Mouse (Mus musculus): Measurements from ENCODE around the gene Smdt1. TPM values are rescaled to one million over a fixed set of nuclear protein-coding genes. Genes with fewer than 3 reads are reported as not detected.

The Smdt1 gene
- polyA plus RNA-seq, 1 experiment = 394 TPM

Other genes with a start within 250 kb of the Smdt1 start
- 5.6 and 6.9 TPM in 2 replicates for gene Ccdc134, start 211.0 kb upstream of the Smdt1 start, polyA plus RNA-seq (2012; rRNA removed)
- 144 and 240 TPM in 2 replicates for gene Srebf2, start 191.8 kb upstream of the Smdt1 start, polyA plus RNA-seq (2012; rRNA removed)
- 0.38 and 2.6 TPM in 2 replicates for gene Shisa8, start 126.1 kb upstream of the Smdt1 start, polyA plus RNA-seq (2012; rRNA removed)
- gene Tnfrsf13c, start 114.6 kb upstream of the Smdt1 start, polyA plus RNA-seq (2012; rRNA removed) = 6.3 and 14.1 TPM in 2 replicates
- gene Cenpm, start 94.2 kb upstream of the Smdt1 start, polyA plus RNA-seq (2012; rRNA removed) = 5.8 and 16.4 TPM in 2 replicates
- gene 1500009C09Rik, start 86.6 kb upstream of the Smdt1 start, polyA plus RNA-seq (2012; rRNA removed) = 0.19 and 0.37 TPM in 2 replicates
- 0.24 and 0.52 TPM in 2 replicates for gene Sept3, start 64.1 kb upstream of the Smdt1 start, polyA plus RNA-seq (2012; rRNA removed)
- not detected in 2 replicates for gene Wbp2nl, start 40.0 kb upstream of the Smdt1 start, polyA plus RNA-seq (2012; rRNA removed)
- gene Naga, start within 50 bp of the Smdt1 start, polyA plus RNA-seq (2012; rRNA removed) = 83.2 and 196 TPM in 2 replicates
- gene Pheta2, start within 50 bp of the Smdt1 start, polyA plus RNA-seq (2012; rRNA removed) = 0.42 and 0.56 TPM in 2 replicates
- 410 and 669 TPM in 2 replicates for gene Ndufa6, start 15.4 kb downstream of the Smdt1 start, polyA plus RNA-seq (2012; rRNA removed)
- gene Cyp2d22, start 41.3 kb downstream of the Smdt1 start, polyA plus RNA-seq (2012; rRNA removed) = 18.5 and 67.5 TPM in 2 replicates
- not detected in 2 replicates for gene Cyp2d11, start 55.1 kb downstream of the Smdt1 start, polyA plus RNA-seq (2012; rRNA removed)
- 0.16 and 0.77 TPM in 2 replicates for gene Cyp2d10, start 68.2 kb downstream of the Smdt1 start, polyA plus RNA-seq (2012; rRNA removed)
- 0.09 TPM in 1 of 2 replicates, not detected in the other for gene Cyp2d9, start 94.5 kb downstream of the Smdt1 start, polyA plus RNA-seq (2012; rRNA removed)
- not detected in 2 replicates for gene Cyp2d12, start 216.1 kb downstream of the Smdt1 start, polyA plus RNA-seq (2012; rRNA removed)